12 mouse cellular contexts compared by ENCODE assay signal in the genomic region with DNA sequence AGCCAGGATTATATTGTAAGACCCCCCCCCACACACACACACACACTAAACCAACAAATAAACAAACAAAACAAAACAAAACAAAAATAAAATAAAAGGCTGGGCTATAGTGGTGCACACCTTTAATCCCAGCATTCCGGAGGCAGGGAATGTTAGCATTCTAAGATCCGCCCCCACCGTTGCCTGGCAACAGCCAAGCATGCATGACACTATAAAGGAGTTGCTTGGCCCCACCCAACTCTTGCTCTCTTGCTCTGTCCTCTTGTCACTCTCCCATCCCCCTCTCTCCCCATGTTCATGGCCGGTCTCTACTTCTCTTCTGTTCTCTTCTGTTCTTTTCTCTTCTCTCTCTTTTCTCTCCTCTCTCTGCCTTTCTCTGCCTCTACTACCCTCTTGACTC.
DNase-seq lines count a peak whose midpoint lies in the region; ATAC-seq lines count a peak whose summit lies in the region.
"Had no signal": no experiment of that assay in that cellular context is flagged by ENCODE, and none has a peak within 500 bp of the region (broad histone marks: within the 10 kb centered on the region; RNA-seq: fewer than 3 reads in every experiment).

No protein-coding gene starts in this region.

- H3K27ac ChIP-seq in forebrain, embryonic 15.5 days (replicated peaks), result no peak overlapping the region
- H3K27ac ChIP-seq: heart, embryonic 13.5 days; macrophage had no signal

- WGBS in forebrain, embryonic 15.5 days, result 33% methylated on average over 4 of the region's 4 CpGs

- no peak overlapping the region for H3K4me2 ChIP-seq in forebrain, embryonic 15.5 days (replicated peaks)
- H3K4me2 ChIP-seq: heart, embryonic 13.5 days had no signal

- ATAC-seq in forebrain, embryonic 15.5 days (replicated peaks), result peak; percentile 48; the same call in 1 of the 2 replicates
- ATAC-seq in frontal cortex, adult (ENCODE audit: low TSS enrichment), result no peak

- no peak overlapping the region for H3K9ac ChIP-seq in forebrain, embryonic 15.5 days (replicated peaks)
- H3K9ac ChIP-seq: heart, embryonic 13.5 days had no signal

- H3K4me1 ChIP-seq in forebrain, embryonic 15.5 days, result no peaks in the 10 kb centered on the region; the same call in 1 of the 2 replicates

- H3K27me3 ChIP-seq in forebrain, embryonic 15.5 days, result no peaks in the 10 kb centered on the region
- H3K27me3 ChIP-seq: heart, embryonic 13.5 days had no signal

- no peaks in the 10 kb centered on the region for H3K9me3 ChIP-seq in forebrain, embryonic 15.5 days

- H3K4me3 ChIP-seq in forebrain, embryonic 15.5 days, result no peak overlapping the region
- H3K4me3 ChIP-seq: erythroblast, embryonic 14.5 days; heart, embryonic 13.5 days had no signal

- no peaks in the 10 kb centered on the region for H3K36me3 ChIP-seq in forebrain, embryonic 15.5 days
- H3K36me3 ChIP-seq: heart, embryonic 13.5 days had no signal

- DNase-seq in heart, adult 11 months, result peak; percentile 80
- no peak for DNase-seq in heart, adult 9 months (ENCODE audit: low spot score in 2 of 2)
- peak; percentile 98 for DNase-seq in ES-CJ7 (ENCODE audit: low read depth, low spot score)
- DNase-seq in kidney, postnatal 14 days, result peak; percentile 48
- DNase-seq in thymus, postnatal 4 days, result no peak
- no peak for DNase-seq in yolk sac, embryonic 10.5 days (ENCODE audit: low spot score)
- DNase-seq: right cerebral cortex, adult 18-20 months had no signal

Comparison
In these comparisons a context has a peak if more than half of its experiments do, and no peak if none do; other contexts are left out.
1. DNase-seq: peak in heart, adult 11 months (single experiment), ES-CJ7 (single experiment) and kidney, postnatal 14 days (single experiment); none in heart, adult 9 months (0 of 2), thymus, postnatal 4 days (single experiment) and yolk sac, embryonic 10.5 days (single experiment).